Mouse (Mus musculus) erythroblast, embryonic 14.5 days (primary cell): Measurements from ENCODE around the gene Meis1. TPM values are rescaled to one million over a fixed set of nuclear protein-coding genes. Genes with fewer than 3 reads are reported as not detected.

Experiments
- H3K27me3 ChIP-seq: 2 replicates; pipeline ENCODE4 v1.6.1; 2012; ENCODE audit warnings: inconsistent platforms; ENCODE audit not compliant: control insufficient read depth
- H3K36me3 ChIP-seq: 2 replicates; pipeline ENCODE4 v1.6.1; 2012; ENCODE audit warnings: mild to moderate bottlenecking, inconsistent platforms; ENCODE audit not compliant: control insufficient read depth
- H3K4me1 ChIP-seq: 2 replicates; pipeline ENCODE4 v1.6.1; 2012; ENCODE audit warnings: inconsistent platforms; ENCODE audit not compliant: control insufficient read depth
- H3K4me3 ChIP-seq: replicated peaks from 2 replicates; pipeline ENCODE3; 2012; ENCODE audit warnings: moderate library complexity, mild to moderate bottlenecking, inconsistent platforms
- H3K9me3 ChIP-seq: 2 replicates; pipeline ENCODE4 v1.6.1; 2012; ENCODE audit warnings: low read length, inconsistent platforms, mixed read lengths; ENCODE audit not compliant: control insufficient read depth
- GATA1 ChIP-seq: IDR thresholded peaks from 2 replicates; pipeline ENCODE4 v1.6.1; 2012; ENCODE audit warnings: low read length, inconsistent platforms, mixed read lengths
- TAL1 ChIP-seq: IDR thresholded peaks from 3 replicates; pipeline ENCODE4 v1.6.1; 2012; ENCODE audit warnings: low read length, inconsistent platforms, mixed read lengths
- polyA plus RNA-seq: library from polyadenylated mRNA; stranded (reverse); fragments of >175 nt; gene quantifications from 2 replicates; pipeline ENCODE4 v1.2.3, GENCODE M21; 2012

Meis1 gene
- polyA plus RNA-seq, 1 experiment = 0.06 TPM

DNA sequence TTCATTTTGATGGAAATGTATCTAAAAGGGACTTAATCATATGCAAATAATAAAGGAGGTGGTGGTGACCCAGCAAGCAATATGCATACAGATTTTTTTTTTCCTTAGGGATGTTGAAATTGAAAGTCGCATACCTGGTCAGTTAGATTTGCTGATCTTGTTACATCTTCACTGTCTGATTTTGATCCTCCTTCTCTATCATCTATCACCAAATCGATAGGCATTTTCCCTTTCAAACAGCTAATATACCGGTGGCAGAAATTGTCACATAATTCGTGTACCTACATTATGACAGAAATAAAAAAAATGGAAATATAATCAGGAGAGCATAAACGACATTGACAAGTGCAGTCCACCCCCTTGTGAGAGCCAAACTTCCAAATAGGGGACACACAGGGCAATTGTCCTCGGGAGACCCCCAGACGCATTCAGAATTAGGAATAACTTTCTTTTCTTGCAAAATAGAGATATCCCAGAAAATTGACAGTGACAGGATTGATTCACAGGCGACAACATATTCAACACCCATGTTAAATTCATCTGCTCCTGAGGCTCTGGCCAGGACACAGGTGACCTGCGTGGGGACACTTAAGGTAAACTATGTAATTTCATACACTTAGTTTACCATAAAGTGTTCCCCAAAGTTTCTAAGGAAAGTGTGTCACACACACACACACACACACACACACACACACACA lies 7.5 kb downstream of the Meis1 start:
- no peaks in the 10 kb centered on the region; the same call in 1 of the 2 replicates for H3K36me3 ChIP-seq

GRCm38 (mm10) chr11:19010396-19010811 lies 8.4 kb downstream of the Meis1 start:
- Histone ChIP-seq H3K4me1 (no peaks in the 10 kb centered on the region), H3K36me3 (no peaks in the 10 kb centered on the region; the same call in 1 of the 2 replicates)

More for the DNA sequence above, 7.5 kb downstream of the Meis1 start:
- Histone ChIP-seq H3K9me3 (peaks cover 3% of the 10 kb centered on the region; the same call in 1 of the 2 replicates), H3K4me3 (no peak overlapping the region), H3K4me1 (no peaks in the 10 kb centered on the region), H3K27me3 (peaks cover 42% of the 10 kb centered on the region)
- TF ChIP-seq TAL1 (no peak), GATA1 (no peak)

GRCm38 (mm10) chr11:19009536-19010395 lies 9.0 kb downstream of the Meis1 start:
- H3K27me3 ChIP-seq = peaks cover 27% of the 10 kb centered on the region
- no peak overlapping the region for H3K4me3 ChIP-seq
- H3K4me1 ChIP-seq = no peaks in the 10 kb centered on the region
- no peak for TF ChIP-seq TAL1
- TF ChIP-seq GATA1 = no peak
- no peaks in the 10 kb centered on the region for H3K9me3 ChIP-seq
- H3K36me3 ChIP-seq = no peaks in the 10 kb centered on the region; the same call in 1 of the 2 replicates

More at GRCm38 (mm10) chr11:19010396-19010811, 8.4 kb downstream of the Meis1 start:
- Histone ChIP-seq H3K4me3 (no peak overlapping the region), H3K9me3 (no peaks in the 10 kb centered on the region), H3K27me3 (peaks cover 33% of the 10 kb centered on the region)
- TF ChIP-seq TAL1 = no peak

DNA sequence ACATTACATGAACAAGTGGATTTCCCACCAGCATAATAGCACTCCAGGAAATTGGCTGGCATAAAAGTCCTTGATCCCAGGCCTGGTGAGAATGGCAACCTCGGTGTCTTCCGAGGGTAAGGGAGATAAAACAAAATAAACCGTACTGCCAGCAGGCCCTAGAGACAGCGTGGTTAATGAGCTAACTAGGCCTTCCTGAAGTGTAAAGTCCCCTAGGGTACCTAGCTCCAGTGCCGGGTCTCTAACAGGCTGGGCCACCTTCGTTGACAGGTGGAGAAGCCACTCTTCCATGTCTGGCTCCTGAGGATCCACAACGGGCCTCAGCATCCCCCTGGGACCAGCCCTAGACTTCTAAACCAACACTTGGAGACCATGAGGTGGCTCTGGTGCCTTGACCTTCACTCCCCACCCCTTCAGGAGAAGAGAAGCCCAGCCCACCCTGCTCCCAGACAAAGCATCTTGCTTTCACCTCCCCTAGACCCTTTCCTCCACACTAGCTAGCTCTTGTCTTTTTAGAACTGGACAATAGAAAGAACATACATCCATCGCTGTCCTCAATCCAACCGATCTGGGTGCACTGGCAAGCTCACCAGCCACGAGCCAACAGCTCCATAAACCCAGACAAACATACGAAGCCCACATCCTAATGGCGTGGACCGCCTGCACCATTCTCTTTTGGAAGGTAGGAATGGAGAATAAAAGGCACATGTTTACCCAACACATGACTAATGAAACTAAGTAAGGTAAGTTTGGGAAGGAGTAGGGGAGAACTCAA lies 10.0 kb downstream of the Meis1 start:
- H3K27me3 ChIP-seq = peaks cover 17% of the 10 kb centered on the region
- no peak overlapping the region for H3K4me3 ChIP-seq
- no peaks in the 10 kb centered on the region for H3K9me3 ChIP-seq
- H3K4me1 ChIP-seq = no peaks in the 10 kb centered on the region
- no peak for TF ChIP-seq GATA1
- TF ChIP-seq TAL1 = no peak
- no peaks in the 10 kb centered on the region; the same call in 1 of the 2 replicates for H3K36me3 ChIP-seq

GRCm38 (mm10) chr11:19007541-19008424 lies 11.0 kb downstream of the Meis1 start:
- Histone ChIP-seq H3K9me3 (no peaks in the 10 kb centered on the region), H3K27me3 (peaks cover 7% of the 10 kb centered on the region), H3K36me3 (no peaks in the 10 kb centered on the region; the same call in 1 of the 2 replicates), H3K4me1 (no peaks in the 10 kb centered on the region), H3K4me3 (no peak overlapping the region)
- TF ChIP-seq TAL1 = no peak
- TF ChIP-seq GATA1 = no peak

DNA sequence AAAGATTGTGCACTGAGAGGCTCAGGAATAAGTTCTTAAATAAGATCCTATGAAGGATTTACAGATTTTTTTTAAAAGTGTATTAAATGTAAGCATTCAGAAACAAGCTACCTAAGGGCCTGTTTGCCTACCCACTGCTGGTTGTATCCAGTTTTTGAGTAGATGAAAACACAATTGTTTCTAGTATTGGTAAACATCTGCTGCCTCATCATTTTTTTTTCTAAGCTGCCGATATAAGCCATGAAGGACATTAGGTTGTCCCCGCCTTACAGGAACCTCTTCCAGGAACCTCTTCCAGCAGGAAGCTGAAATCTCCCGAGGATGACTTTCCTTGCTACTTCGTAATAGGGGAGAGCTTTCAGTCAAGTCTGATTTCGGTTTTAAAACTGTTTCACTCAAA lies 11.7 kb downstream of the Meis1 start:
- H3K4me3 ChIP-seq = no peak overlapping the region
- H3K36me3 ChIP-seq = no peaks in the 10 kb centered on the region; the same call in 1 of the 2 replicates
- no peak for TF ChIP-seq GATA1
- no peak for TF ChIP-seq TAL1
- H3K4me1 ChIP-seq = no peaks in the 10 kb centered on the region
- no peaks in the 10 kb centered on the region for H3K9me3 ChIP-seq
- H3K27me3 ChIP-seq = peaks cover 2% of the 10 kb centered on the region; the same call in 1 of the 2 replicates

DNA sequence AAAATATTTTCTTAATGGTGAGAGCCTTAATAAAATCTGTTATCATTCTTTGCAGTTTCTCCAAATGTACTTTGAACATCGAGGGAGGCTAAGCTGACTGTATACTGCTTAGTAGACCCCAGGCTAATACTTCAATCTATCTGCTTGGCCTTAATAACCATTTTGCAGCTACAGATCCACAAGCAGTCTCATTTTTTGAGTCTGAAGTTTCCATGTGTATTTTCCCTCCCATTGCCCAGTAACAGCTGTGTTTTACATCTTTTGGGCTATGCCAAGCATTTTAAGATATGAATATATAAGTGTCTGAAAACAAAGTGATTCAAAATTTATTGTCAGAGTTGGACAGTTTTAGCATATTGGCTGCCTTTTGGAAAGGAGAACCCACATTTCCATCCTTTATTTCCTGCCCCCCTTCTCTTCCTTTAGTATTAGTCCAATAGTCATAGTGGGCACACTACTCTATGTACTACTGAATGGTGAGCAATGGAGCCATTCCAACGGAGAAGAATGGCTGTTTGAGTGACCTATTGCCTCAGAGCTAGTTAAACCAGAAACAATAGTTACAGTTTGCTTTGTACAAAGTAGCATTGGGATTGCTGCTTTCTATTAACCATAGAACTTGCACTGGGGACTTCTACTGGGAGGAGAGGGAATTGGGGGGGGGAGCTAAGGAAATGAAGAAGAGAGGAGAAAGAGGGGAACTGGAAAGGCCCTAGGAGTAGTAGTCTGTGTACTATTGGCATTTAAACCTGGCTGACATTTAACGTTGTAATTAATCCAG lies 12.7 kb downstream of the Meis1 start:
- Histone ChIP-seq H3K27me3 (peaks cover 2% of the 10 kb centered on the region; the same call in 1 of the 2 replicates), H3K4me1 (no peaks in the 10 kb centered on the region), H3K4me3 (no peak overlapping the region), H3K36me3 (no peaks in the 10 kb centered on the region), H3K9me3 (no peaks in the 10 kb centered on the region)
- TF ChIP-seq TAL1 = no peak
- no peak for TF ChIP-seq GATA1
